Mouse (Mus musculus): ENCODE measurements around the gene Kctd3. TPM values are rescaled to one million over a fixed set of nuclear protein-coding genes. Genes with fewer than 3 reads are reported as not detected.

Gene Kctd3
- total RNA-seq, 1 experiment from 2014 or later, result 13.3 TPM

GRCm38 (mm10) chr1:189013587-189013921 lies 5.9 kb upstream of the Kctd3 start:
- ATAC-seq (replicated peaks; ENCODE audit: insufficient number of reproducible peaks, low FRiP score, low TSS enrichment, poor library complexity, severe bottlenecking), result no peak

GRCm38 (mm10) chr1:189012846-189013586 lies 5.4 kb upstream of the Kctd3 start:
- ATAC-seq (replicated peaks; ENCODE audit: insufficient number of reproducible peaks, low FRiP score, low TSS enrichment, poor library complexity, severe bottlenecking), result no peak

GRCm38 (mm10) chr1:189010671-189011070 lies 3.0 kb upstream of the Kctd3 start:
- ATAC-seq (replicated peaks; ENCODE audit: insufficient number of reproducible peaks, low FRiP score, low TSS enrichment, poor library complexity, severe bottlenecking), result no peak

- ATAC-seq (replicated peaks; ENCODE audit: insufficient number of reproducible peaks, low FRiP score, low TSS enrichment, poor library complexity, severe bottlenecking), result no peak
Observed at GRCm38 (mm10) chr1:189007980-189008324, 311 bp upstream of the Kctd3 start.

GRCm38 (mm10) chr1:189006826-189007225 lies 815 bp downstream of the Kctd3 start:
- ATAC-seq (replicated peaks; ENCODE audit: insufficient number of reproducible peaks, low FRiP score, low TSS enrichment, poor library complexity, severe bottlenecking), result no peak

GRCm38 (mm10) chr1:189006267-189006666 lies 1.4 kb downstream of the Kctd3 start:
- no peak for ATAC-seq (replicated peaks; ENCODE audit: insufficient number of reproducible peaks, low FRiP score, low TSS enrichment, poor library complexity, severe bottlenecking)

- no peak for ATAC-seq (replicated peaks; ENCODE audit: insufficient number of reproducible peaks, low FRiP score, low TSS enrichment, poor library complexity, severe bottlenecking)
Observed at GRCm38 (mm10) chr1:189004774-189005173, 2.9 kb downstream of the Kctd3 start.

- no peak for ATAC-seq (replicated peaks; ENCODE audit: insufficient number of reproducible peaks, low FRiP score, low TSS enrichment, poor library complexity, severe bottlenecking)
Observed at GRCm38 (mm10) chr1:189001815-189002214, 5.8 kb downstream of the Kctd3 start.

GRCm38 (mm10) chr1:188999981-189000380 lies 7.7 kb downstream of the Kctd3 start:
- ATAC-seq (replicated peaks; ENCODE audit: insufficient number of reproducible peaks, low FRiP score, low TSS enrichment, poor library complexity, severe bottlenecking), result no peak

- no peak for ATAC-seq (replicated peaks; ENCODE audit: insufficient number of reproducible peaks, low FRiP score, low TSS enrichment, poor library complexity, severe bottlenecking)
Observed at GRCm38 (mm10) chr1:188997921-188998320, 9.7 kb downstream of the Kctd3 start.

- no peak for ATAC-seq (replicated peaks; ENCODE audit: insufficient number of reproducible peaks, low FRiP score, low TSS enrichment, poor library complexity, severe bottlenecking)
Observed at GRCm38 (mm10) chr1:188993218-188993617, 14.4 kb downstream of the Kctd3 start.

- peak; percentile 47; the same call in 1 of the 2 replicates for ATAC-seq (replicated peaks; ENCODE audit: insufficient number of reproducible peaks, low FRiP score, low TSS enrichment, poor library complexity, severe bottlenecking)
Observed at GRCm38 (mm10) chr1:188980050-188980449, 27.6 kb downstream of the Kctd3 start.

- ATAC-seq (replicated peaks; ENCODE audit: insufficient number of reproducible peaks, low FRiP score, low TSS enrichment, poor library complexity, severe bottlenecking), result no peak
Observed at GRCm38 (mm10) chr1:188973926-188974325, 33.7 kb downstream of the Kctd3 start.

- ATAC-seq (replicated peaks; ENCODE audit: insufficient number of reproducible peaks, low FRiP score, low TSS enrichment, poor library complexity, severe bottlenecking), result no peak
Observed at GRCm38 (mm10) chr1:188973078-188973477, 34.6 kb downstream of the Kctd3 start.

- ATAC-seq (replicated peaks; ENCODE audit: insufficient number of reproducible peaks, low FRiP score, low TSS enrichment, poor library complexity, severe bottlenecking), result no peak
Observed at GRCm38 (mm10) chr1:188952501-188952900, 55.1 kb downstream of the Kctd3 start.

GRCm38 (mm10) chr1:188951091-188951490 lies 56.5 kb downstream of the Kctd3 start:
- no peak for ATAC-seq (replicated peaks; ENCODE audit: insufficient number of reproducible peaks, low FRiP score, low TSS enrichment, poor library complexity, severe bottlenecking)

- ATAC-seq (replicated peaks; ENCODE audit: insufficient number of reproducible peaks, low FRiP score, low TSS enrichment, poor library complexity, severe bottlenecking), result no peak
Observed at GRCm38 (mm10) chr1:188948276-188948675, 59.4 kb downstream of the Kctd3 start.

GRCm38 (mm10) chr1:188947794-188948193 lies 59.8 kb downstream of the Kctd3 start:
- ATAC-seq (replicated peaks; ENCODE audit: insufficient number of reproducible peaks, low FRiP score, low TSS enrichment, poor library complexity, severe bottlenecking), result no peak

GRCm38 (mm10) chr1:188946849-188947248 lies 60.8 kb downstream of the Kctd3 start:
- no peak for ATAC-seq (replicated peaks; ENCODE audit: insufficient number of reproducible peaks, low FRiP score, low TSS enrichment, poor library complexity, severe bottlenecking)

- ATAC-seq (replicated peaks; ENCODE audit: insufficient number of reproducible peaks, low FRiP score, low TSS enrichment, poor library complexity, severe bottlenecking), result no peak
Observed at GRCm38 (mm10) chr1:188945326-188945725, 62.3 kb downstream of the Kctd3 start.

- no peak for ATAC-seq (replicated peaks; ENCODE audit: insufficient number of reproducible peaks, low FRiP score, low TSS enrichment, poor library complexity, severe bottlenecking)
Observed at GRCm38 (mm10) chr1:188937246-188937780, 70.3 kb downstream of the Kctd3 start.

Measured in monocyte, adult 5-6 weeks (primary cell).